Mouse (Mus musculus) left cerebral cortex, postnatal 14 days (tissue): ENCODE results near the gene Camk2g. TPM values are rescaled to one million over a fixed set of nuclear protein-coding genes. Genes with fewer than 3 reads are reported as not detected.
"Not testable (repeated sequence)": the region's sequence is repeated elsewhere in the genome, so short reads cannot be mapped to it uniquely, and the experiment has no call there.

ENCODE experiments used
- DNase-seq, 2 experiments: peaks; one replicate each; pipeline ENCODE4 v3.0.0; 2021 to 2022; ENCODE audit warnings: low spot score in 2 of 2, mixed read lengths in 1 of 2
- intact Hi-C: fragments of 180-260 bp; cut with DNase I; formaldehyde crosslinking; loops from one replicate; pipeline ENCODE4 v1.15.1; 2025
- total RNA-seq, 2 experiments: library from RNA; stranded (reverse); gene quantifications; 2 replicates each; pipeline ENCODE4 v1.2.3; 2021

Gene Camk2g
- total RNA-seq, 2 experiments from 2014 or later = 305 to 316 TPM

DNA sequence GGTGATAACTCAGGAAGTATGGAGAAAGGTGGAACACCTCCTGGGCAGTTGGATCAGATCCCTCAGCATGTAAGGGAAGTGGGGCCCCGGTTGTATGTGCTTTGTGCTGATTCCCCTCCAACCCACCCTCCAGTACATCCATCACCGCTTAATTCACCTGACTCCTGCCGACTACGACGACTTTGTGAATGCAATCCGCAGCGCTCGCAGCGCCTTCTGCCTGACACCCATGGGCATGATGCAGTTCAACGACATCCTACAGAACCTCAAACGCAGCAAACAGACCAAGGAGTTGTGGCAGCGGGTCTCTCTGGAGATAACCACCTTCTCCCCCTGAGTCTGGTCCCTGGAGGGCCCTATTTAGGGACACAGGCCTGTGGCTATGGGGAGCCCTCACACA is 70.9 kb downstream of the Camk2g start:
- intact Hi-C loops = loop anchor here (5.0 kb wide), 1 partner anchor 294 kb away; no protein-coding TSS in a partner anchor
- DNase-seq = no peak

DNA sequence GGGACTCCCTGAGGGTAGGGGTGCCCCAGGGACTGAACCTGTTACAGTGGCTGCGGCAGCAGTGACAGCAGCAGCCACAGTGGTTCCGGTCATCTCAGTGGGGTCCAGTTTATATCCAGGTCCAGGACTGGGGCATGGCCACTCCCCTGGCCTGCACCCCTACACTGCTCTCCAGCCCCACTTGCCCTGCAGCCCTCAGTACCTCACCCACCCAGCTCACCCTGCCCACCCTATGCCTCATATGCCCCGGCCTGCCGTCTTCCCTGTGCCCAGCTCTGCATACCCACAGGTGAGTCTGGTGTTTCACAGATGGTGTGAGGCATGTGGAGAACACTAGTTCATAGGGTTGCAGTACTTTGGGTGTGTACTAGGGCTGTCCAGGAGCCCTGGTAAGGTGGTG is 72.5 kb downstream of the Camk2g start:
- intact Hi-C loops = loop anchor here (5.0 kb wide), 1 partner anchor 296 kb away; no protein-coding TSS in a partner anchor
- DNase-seq = no peak

DNA sequence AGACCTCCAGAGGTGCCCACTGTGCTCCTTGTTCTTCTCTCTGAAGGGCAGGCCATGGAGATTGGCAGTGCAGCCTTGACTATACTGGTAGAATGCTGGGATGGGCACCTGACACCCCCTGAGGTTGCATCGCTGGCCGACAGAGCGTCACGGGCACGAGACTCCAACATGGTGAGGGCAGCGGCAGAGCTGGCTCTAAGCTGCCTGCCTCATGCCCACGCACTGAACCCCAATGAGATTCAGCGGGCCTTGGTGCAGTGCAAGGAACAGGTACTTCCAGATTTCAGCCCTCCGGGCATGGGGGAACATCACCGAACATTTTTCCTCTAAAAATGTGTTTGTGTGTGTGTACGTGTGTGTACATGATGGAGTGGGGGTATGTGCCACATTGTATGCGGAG is 74.1 kb downstream of the Camk2g start:
- intact Hi-C loops = loop anchor here (5.0 kb wide), 1 partner anchor 298 kb away; no protein-coding TSS in a partner anchor
- no peak for DNase-seq

DNA sequence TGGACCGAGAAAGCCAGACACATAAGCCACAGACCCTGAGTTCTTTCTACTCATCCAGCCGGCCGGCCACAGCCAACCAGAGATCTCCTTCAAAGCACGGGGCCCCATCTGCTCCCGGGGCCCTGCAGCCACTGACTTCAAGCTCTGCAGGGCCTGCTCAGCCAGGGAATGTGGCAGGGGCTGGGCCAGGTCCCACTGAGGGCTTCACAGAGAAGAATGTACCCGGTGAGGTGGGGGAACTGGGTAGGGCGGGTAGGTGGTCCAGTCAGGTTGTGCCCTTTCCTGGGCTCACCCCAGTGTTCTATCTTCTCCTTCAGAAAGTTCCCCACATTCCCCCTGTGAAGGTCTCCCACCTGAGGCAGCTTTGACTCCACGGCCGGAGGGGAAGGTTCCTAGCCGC is 75.4 kb downstream of the Camk2g start:
- intact Hi-C loops = no loop called here
- no peak for DNase-seq

DNA sequence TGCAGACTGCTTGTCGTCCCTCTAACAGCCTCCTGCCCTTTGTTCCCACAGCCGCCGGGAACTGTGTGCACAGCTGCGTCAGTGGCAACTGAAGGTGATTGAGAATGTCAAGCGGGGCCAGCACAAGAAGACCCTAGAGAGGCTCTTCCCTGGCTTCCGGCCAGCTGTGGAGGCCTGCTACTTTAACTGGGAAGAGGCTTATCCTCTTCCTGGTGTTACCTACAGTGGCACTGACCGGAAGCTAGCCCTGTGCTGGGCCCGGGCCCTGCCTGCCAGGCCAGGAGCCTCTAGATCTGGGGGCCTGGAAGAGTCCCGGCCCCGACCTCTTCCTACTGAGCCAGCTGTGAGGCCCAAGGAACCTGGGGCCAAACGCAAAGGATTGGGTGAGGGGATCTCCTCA is 80.1 kb downstream of the Camk2g start:
- intact Hi-C loops = no loop called here
- DNase-seq = no peak

DNA sequence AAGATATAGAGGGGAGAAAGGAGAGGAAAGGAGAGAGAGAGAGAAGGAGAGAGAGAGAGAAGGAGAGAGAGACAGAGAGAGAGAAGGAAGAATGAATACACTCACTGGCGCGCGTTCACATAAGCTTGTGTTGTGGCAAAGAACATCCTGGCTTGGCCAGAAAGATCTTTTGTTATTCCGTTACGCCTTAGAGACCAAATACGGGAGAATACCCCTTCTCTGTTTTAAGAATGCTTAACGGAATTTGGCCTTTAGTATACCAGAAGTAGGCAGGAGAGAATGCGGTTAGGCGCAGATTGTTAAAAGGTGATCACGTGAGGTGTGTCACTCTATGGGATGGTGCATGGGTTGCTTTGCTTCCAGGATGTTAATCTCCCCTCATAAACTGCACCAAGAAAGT is 85.6 kb downstream of the Camk2g start:
- intact Hi-C loops = no loop called here
- DNase-seq = no peak

DNA sequence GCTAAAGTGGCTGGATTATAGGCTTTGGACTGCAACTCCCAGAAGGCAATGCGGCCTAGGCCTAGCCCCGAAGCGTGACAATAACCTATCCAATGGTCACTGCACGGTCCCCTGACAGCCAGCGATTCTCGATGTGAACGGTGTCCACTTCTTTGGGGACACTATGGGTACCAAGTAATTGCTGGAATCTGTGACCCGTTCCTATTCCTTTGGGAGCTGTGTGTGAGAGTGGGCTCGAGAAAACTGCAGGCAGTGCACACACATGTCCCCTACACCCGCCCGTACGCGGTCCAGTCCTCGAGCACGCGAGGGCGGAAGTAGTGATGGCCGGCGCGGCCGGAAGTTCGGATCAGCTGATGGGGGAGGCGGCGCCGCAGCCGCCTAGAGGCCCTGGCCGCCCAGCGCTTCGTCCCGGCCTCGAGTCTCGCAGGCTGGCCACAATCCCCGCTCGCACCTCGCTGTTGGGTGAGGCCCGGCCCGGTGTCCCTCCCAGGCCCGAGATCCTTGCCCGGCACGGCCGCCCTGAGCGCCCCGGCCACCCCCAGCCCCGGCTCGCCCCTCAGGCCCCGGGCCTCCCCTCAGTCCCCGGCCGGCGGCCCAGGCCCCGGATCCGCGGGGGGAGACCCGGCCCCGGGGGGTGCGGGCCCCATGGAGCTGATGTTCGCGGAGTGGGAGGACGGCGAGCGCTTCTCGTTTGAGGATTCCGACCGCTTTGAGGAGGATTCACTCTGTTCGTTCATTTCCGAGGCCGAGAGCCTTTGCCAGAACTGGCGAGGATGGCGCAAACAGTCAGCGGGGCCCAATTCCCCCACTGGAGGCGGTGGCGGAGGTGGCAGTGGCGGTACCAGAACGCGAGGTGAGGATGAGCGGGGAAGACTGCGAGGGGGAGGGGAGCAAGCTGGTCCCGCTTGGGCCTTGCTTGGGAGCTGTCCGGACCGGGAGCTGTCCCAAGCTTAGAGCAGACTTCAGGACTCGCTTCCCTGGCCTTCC is 86.4 kb downstream of the Camk2g start, which contains the start of gene Zswim8:
Gene Zswim8, plus strand, starts transcription at position 352 of the 990 bp plus-strand sequence.
- intact Hi-C loops = no loop called here
- peak; percentile 87 to 88 for DNase-seq

DNA sequence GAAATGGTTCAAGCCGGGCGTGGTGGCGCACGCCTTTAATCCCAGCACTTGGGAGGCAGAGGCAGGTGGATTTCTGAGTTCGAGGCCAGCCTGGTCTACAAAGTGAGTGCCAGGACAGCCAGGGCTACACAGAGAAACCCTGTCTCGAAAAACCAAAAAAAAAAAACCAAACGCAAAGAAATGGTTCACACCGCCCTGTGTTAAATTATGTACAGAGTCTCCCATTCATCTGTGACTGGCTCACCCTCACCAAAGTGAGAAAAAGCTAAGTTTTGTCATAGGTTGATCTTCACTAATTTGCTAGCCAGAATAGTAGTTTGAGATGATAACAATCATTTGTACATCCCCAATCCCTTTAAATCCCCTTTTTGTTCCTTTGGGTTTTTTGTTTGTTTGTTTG is 90.4 kb downstream of the Camk2g start:
- intact Hi-C loops, DNase-seq: not testable (repeated sequence)

DNA sequence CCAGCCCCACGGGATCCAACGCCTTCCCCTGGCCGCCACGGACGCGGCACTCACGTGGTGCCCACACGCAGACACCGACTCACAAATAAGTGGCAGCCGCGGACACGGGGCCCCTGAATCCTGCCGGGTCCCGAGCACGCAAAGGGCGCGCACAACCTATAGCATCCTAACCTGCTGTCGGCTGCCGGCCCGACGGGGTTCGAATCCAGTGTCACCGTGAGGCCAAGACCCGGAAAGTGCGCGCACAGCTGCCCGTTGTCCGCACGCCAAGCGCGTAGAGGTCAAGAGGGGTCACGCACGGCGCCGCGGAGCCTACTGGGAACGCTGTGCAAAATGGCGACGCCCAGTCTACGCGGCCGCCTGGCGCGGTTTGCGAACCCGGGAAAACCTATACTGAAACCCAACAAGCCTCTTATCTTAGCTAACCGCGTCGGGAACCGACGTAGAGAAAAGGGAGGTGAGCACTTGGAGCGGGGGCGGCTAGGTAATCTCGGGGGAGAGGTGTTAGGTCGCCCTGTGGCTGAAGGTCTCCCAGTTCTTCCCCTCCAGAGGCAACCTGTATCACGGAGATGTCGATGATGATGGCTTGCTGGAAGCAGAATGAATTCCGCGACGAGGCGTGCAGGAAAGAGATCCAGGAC is 91.0 kb downstream of the Camk2g start, which contains the start of gene Chchd1:
Gene Chchd1, plus strand, starts transcription at position 266 of the 641 bp plus-strand sequence.
- DNase-seq = peak; percentile 91 to 92
- intact Hi-C loops = no loop called here

DNA sequence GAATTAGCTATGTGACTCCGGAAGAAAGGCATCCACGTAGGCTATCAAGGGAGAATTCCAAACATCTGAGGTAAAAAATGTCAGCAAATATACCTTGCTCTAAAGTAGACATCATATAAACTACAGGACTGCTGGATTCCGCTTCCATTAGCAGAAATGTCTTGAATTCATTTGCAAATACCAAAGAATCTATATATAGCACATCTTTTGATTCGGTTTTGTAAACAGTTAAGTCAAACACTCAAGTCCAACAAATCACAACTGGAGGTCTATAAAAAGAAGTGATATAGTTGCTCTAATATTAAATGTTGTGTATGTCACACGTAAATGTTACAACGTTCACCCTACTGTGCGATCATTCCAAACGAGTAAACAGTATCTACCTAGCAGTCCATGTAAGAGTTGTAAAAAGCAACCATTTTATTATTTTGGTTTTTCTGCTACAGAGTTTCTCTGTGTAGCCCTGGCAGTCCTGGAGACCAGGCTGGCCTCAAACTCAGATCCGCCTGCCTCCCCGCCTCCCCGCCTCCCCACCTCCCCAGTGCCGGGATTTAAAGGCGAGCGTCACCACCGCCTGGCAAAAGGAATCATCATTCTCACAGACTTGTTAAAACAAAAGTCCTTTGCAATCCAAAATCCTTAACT is 91.7 kb downstream of the Camk2g start:
- DNase-seq = no peak
- intact Hi-C loops = no loop called here

DNA sequence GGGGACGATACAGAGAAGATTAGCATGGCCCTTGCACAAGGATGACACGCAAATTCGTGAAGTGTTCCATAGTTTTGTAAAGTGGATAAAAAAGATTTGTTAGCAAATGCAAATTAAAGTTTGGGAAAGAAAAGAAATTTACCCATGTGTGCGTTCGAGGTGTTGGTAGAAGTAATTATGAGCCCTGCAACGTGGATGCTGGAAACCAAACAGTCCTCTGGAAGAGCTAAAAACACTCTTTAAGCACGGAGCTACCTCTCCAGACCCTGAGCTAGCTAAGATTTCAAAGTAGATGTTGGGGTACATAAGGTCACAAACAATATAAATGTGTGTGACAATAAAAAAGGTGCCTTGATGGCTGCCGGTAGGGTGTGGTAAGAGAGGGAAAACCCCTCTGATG is 92.3 kb downstream of the Camk2g start:
- intact Hi-C loops = no loop called here
- no peak for DNase-seq

DNA sequence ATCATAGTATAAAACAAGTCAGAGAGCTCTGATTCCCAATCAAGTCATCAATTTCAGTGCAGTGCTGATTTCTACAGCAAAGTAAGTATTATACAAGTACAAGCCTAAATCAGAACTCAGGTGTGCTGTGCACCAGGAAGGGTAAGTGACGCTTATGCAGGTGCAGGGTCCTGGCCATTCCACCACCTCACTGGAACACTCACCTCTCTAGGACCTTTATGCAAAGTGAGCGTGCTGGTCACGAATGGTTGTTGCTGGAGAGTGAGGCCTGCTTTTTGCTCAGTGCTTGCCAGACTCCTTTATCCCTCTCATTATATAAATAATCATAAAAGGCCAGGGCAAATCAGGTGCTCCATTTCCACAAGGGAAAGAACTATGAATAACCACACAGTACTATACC is 93.5 kb downstream of the Camk2g start:
- intact Hi-C loops = no loop called here
- DNase-seq = no peak

DNA sequence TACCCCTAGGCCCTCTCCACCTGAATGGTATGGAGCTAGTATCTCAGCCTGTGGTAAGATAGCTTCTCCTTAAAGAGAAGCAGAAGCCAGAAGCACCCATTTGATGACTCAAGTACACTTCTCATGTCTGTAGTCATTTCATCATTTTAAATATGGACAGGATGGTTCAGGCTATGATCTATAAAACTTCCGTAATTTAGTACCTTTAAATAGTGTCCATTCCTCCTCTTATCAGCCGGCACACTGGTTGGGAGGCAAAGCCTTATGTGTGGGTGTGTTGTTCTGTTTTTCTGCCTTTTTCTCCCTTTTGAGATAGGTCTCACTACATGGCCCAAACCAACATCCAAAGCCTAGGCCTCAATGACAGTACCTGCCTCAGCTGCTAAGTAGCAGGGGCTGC is 95.4 kb downstream of the Camk2g start:
- DNase-seq = no peak
- intact Hi-C loops = no loop called here

DNA sequence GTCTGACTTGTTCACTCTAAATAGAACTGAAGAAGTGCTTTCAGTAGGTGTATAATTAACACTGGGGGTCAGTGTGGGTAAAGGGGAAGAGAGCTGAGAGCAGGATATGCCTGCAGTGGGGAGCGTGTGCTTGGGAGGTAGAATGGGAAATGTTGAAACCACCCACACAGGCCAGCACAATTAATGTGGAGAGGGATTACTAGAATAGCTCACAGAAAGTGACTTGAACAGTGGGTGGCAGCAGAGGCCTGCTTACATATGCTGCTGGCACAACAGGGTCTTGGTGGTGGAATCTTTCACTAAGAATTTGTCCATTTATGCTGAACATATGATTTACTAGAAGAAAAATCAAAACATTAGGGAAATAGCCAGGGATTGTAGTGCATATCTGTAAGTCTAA is 96.9 kb downstream of the Camk2g start:
- peak; percentile 72 to 86 for DNase-seq
- intact Hi-C loops = no loop called here

DNA sequence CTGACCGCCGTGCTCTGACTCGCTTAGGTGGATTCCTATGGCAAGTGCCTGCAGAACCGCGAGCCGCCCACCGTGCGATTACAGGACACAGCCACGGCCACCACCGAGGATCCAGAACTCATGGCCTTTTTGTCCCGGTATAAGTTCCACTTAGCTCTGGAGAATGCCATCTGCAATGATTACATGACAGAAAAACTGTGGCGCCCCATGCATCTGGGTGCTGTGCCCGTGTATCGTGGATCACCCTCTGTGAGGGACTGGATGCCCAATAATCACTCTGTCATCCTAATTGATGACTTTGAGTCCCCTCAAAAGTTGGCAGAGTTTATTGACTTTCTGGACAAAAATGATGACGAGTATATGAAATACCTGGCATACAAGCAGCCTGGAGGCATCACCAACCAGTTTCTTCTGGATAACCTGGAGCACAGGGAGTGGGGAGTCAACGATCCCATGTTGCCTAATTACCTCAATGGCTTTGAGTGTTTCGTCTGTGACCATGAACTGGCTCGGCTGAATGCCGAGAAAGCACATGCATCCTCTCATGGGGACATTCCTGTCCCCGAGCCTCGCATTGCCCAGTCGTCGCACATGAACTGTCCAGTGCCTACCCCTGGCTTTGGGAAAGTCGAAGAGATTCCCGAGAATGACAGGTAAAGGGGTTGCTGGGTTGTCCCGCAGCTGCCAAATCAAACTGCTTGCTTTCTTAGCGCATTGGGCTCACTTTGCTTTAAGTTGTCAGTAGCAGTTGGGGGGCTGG is 97.9 kb downstream of the Camk2g start:
- intact Hi-C loops = no loop called here
- no peak for DNase-seq

DNA sequence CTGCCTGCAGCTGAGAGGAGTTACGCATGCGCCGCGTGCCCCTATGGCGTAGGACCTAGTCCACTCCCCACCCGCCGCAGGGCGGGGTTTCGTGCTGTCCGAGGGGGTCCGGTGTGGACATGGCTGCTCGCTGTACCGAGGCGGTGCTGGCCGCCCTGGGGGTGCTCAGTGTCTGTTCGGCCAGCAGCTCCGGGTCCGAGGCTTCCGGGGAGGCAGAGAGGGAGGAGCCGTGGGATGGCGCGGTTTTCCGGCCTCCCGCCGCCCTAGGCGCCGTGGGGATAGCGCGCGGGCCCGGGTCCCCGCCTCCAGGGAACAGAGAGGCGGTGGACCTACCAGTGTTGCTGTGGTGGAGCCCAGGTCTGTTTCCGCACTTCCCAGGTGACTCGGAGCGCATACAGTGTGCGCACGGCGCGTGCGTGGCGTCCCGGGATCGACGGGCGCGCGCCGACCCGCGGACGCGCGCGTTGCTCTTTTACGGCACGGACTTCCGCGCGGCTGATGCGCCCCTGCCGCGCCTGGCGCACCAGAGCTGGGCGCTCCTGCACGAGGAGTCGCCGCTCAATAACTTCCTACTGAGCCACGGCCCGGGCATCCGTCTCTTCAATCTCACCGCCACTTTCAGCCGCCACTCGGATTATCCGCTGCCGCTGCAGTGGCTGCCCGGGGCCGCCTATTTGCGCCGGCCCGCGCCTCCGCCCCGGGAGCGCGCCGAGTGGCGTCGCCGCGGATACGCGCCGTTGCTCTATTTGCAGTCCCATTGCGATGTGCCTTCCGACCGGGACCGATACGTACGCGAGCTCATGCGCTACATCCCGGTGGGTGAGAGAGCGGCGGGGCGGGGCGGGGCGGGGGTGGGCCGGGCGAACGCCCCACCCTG is 98.8 kb downstream of the Camk2g start, which contains the start of gene Fut11:
Gene Fut11, plus strand, starts transcription at position 85 of the 877 bp plus-strand sequence.
- intact Hi-C loops = no loop called here
- peak; percentile 84 to 85 for DNase-seq

DNA sequence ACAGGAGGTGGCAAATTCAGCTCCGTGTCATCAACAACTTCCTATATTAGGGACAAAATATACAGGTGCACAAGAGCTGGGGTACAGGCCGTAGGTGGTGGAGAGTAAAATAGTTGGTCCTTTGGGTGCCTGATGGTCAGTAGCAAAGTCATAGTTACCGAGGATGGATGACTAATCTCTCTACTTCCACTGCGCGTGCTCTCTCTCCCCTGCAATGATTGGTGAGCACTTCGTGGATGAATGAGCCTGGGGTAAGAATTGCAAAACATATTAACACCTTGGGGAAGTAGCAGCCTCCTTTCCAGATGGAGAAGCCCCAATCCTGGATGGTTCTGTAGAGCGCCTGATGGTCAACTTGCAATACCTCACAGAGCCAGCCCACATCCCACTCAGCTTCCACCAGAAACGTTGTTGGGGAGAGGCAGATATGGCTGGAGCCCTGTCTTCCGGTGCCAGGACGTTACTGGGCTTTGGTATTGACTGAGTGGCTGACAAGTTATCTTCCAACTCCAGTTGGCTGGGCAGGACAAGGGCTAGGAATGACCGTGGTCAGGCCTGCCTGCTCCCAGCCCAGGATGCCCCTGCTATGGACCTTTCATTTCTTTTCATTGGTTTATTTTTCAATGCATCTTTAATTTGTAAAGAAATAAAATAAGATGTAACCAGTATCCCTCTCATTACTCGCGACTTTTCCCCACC is 99.6 kb downstream of the Camk2g start:
- peak in 1 of 2 experiments; percentile 41 for DNase-seq
- intact Hi-C loops = no loop called here
